ENCODE assay signal across 16 mouse cellular contexts in genomic region chr7:74669110-74669509, GRCm38 (mm10).
"Had no signal": no experiment of that assay in that cellular context is flagged by ENCODE, and none has a peak within 500 bp of the region (broad histone marks: within the 10 kb centered on the region; RNA-seq: fewer than 3 reads in every experiment).

No protein-coding gene starts in this region.

- ATAC-seq: hindbrain, embryonic 16.5 days; inflammation-experienced regulatory T-cells, adult 6 months; intestine, postnatal 0 days; liver, postnatal 0 days; midbrain, embryonic 15.5 days had no signal

- H3K4me3 ChIP-seq: limb, embryonic 15.5 days; liver, embryonic 13.5 days; midbrain, embryonic 15.5 days; neural tube, embryonic 13.5 days had no signal

- H3K4me2 ChIP-seq: limb, embryonic 15.5 days; liver, embryonic 13.5 days; midbrain, embryonic 11.5 days; midbrain, embryonic 15.5 days; neural tube, embryonic 13.5 days had no signal

- H3K9me3 ChIP-seq: limb, embryonic 15.5 days; liver, embryonic 13.5 days; midbrain, embryonic 15.5 days; neural tube, embryonic 13.5 days had no signal

- H3K4me1 ChIP-seq: limb, embryonic 15.5 days; liver, embryonic 13.5 days; midbrain, embryonic 15.5 days; neural tube, embryonic 13.5 days had no signal

- H3K27ac ChIP-seq: limb, embryonic 15.5 days; liver, embryonic 13.5 days; midbrain, embryonic 15.5 days; neural tube, embryonic 13.5 days had no signal

- H3K36me3 ChIP-seq: limb, embryonic 15.5 days; liver, embryonic 13.5 days; midbrain, embryonic 15.5 days; neural tube, embryonic 13.5 days had no signal

- H3K27me3 ChIP-seq: limb, embryonic 15.5 days; liver, embryonic 13.5 days; midbrain, embryonic 15.5 days; neural tube, embryonic 13.5 days had no signal

- DNase-seq: kidney, adult 9 months; kidney, postnatal 10 days; liver, embryonic 13.5 days; liver, postnatal 0 days; retina, postnatal 1 day; right cerebral cortex, postnatal 4 days; spleen, adult 18-20 months; thymus, adult 18-20 months; thymus, postnatal 14 days had no signal

- H3K9ac ChIP-seq: limb, embryonic 15.5 days; liver, embryonic 13.5 days; liver, postnatal 0 days; midbrain, embryonic 15.5 days; neural tube, embryonic 13.5 days had no signal
